Mouse (Mus musculus) lung, embryonic 14.5 days (tissue): ENCODE data around the gene Tmem265. TPM values are rescaled to one million over a fixed set of nuclear protein-coding genes. Genes with fewer than 3 reads are reported as not detected.
A peak's percentile ranks its signal among the peaks of the same experiment; 100 is the strongest.

Experiments used
- ATAC-seq: fragments of 200-750 bp; cut with Nextera tagmentation; 2 replicates; pipeline ENCODE4 v1.8.0; 2017; ENCODE audit warnings: mild to moderate bottlenecking, moderate TSS enrichment, moderate library complexity; ENCODE audit not compliant: insufficient read depth
- DNase-seq: peaks from one replicate; pipeline ENCODE4 v3.0.0-alpha.2; 2015
- H3K27ac ChIP-seq: fragments of 300-500 bp; sonication (generic); 2 replicates; pipeline ENCODE4 v1.5.1; 2014; ENCODE audit warnings: low read depth, mild to moderate bottlenecking, moderate library complexity
- H3K27me3 ChIP-seq: fragments of 300-500 bp; sonication (generic); 2 replicates; pipeline ENCODE4 v1.6.1; 2014; ENCODE audit warnings: low read length, control low read depth; ENCODE audit not compliant: insufficient read depth
- H3K36me3 ChIP-seq: fragments of 300-500 bp; sonication (generic); 2 replicates; pipeline ENCODE4 v1.6.1; 2014; ENCODE audit warnings: control low read depth; ENCODE audit not compliant: insufficient read depth
- H3K4me1 ChIP-seq: fragments of 300-500 bp; sonication (generic); 2 replicates; pipeline ENCODE4 v1.6.1; 2014; ENCODE audit warnings: antibody characterized with exemption, control low read depth; ENCODE audit not compliant: insufficient read depth
- H3K4me2 ChIP-seq: fragments of 300-500 bp; sonication (generic); 2 replicates; pipeline ENCODE4 v1.6.1; 2014; ENCODE audit warnings: mild to moderate bottlenecking
- H3K4me3 ChIP-seq: fragments of 300-500 bp; sonication (generic); 2 replicates; pipeline ENCODE4 v1.5.1; 2014; ENCODE audit warnings: low read depth, low read length
- H3K9ac ChIP-seq: fragments of 300-500 bp; sonication (generic); 2 replicates; pipeline ENCODE4 v1.6.1; 2014
- H3K9me3 ChIP-seq: fragments of 300-500 bp; sonication (generic); 2 replicates; pipeline ENCODE4 v1.6.1; 2016; ENCODE audit warnings: low read depth, low read length, control low read depth
- CTCF ChIP-seq: IDR thresholded peaks from 2 replicates; pipeline ENCODE4 v1.5.1; 2016; ENCODE audit warnings: antibody characterized with exemption, low read depth
- WGBS: fragments of 180-500 bp; shearing (Covaris S2); extraction: QIAGEN DNeasy Blood & Tissue Kit; methylation state at CpG from one replicate; pipeline ENCODE4 v1.1.7; 2014; 5-methylcytosine and 5-hydroxymethylcytosine counted together
- polyA plus RNA-seq: library from polyadenylated mRNA; unstranded; fragments of >200 nt; fragmentation: Nextera tagmentation; extraction: Ambion mirVana; gene quantifications from 2 replicates; pipeline ENCODE4 v1.2.1, GENCODE M21; 2014

The Tmem265 gene
- polyA plus RNA-seq, 1 experiment from 2014 or later: 6.3 TPM

GRCm38 (mm10) chr7:127573503-127574008, 12.4 kb downstream of the Tmem265 start:
- Histone ChIP-seq H3K9ac (peak overlapping the region; percentile 77), H3K4me3 (peak overlapping the region; percentile 71), H3K36me3 (peaks cover 20% of the 10 kb centered on the region), H3K27me3 (no peaks in the 10 kb centered on the region), H3K27ac (no peak overlapping the region), H3K9me3 (no peaks in the 10 kb centered on the region), H3K4me1 (0 out of 2 replicates have a peak, but pooled peaks cover 3% of the 10 kb centered on the region), H3K4me2 (peak overlapping the region; percentile 92)
- WGBS: 1% methylated on average over 15 of the region's 28 CpGs
- DNase-seq (no peak), ATAC-seq (peak; percentile 50)
- no peak for TF ChIP-seq CTCF

- DNase-seq (no peak), ATAC-seq (no peak)
Observed at GRCm38 (mm10) chr7:127574115-127574514, 12.9 kb downstream of the Tmem265 start.

GRCm38 (mm10) chr7:127583260-127583659, 22.1 kb downstream of the Tmem265 start:
- no peak for TF ChIP-seq CTCF
- DNase-seq (no peak), ATAC-seq (no peak)
- Histone ChIP-seq H3K9me3 (no peaks in the 10 kb centered on the region), H3K4me2 (no peak overlapping the region), H3K36me3 (peaks cover 61% of the 10 kb centered on the region), H3K4me3 (no peak overlapping the region), H3K9ac (no peak overlapping the region), H3K4me1 (peaks cover 6% of the 10 kb centered on the region; the same call in 1 of the 2 replicates), H3K27ac (no peak overlapping the region), H3K27me3 (no peaks in the 10 kb centered on the region)
- WGBS: 94% methylated on average over 6 of the region's 6 CpGs

More at GRCm38 (mm10) chr7:127574115-127574514, 12.9 kb downstream of the Tmem265 start:
- Histone ChIP-seq H3K4me3 (peak overlapping the region; percentile 71), H3K27me3 (no peaks in the 10 kb centered on the region), H3K36me3 (peaks cover 17% of the 10 kb centered on the region), H3K4me2 (peak overlapping the region; percentile 92), H3K4me1 (0 out of 2 replicates have a peak, but pooled peaks cover 3% of the 10 kb centered on the region), H3K27ac (no peak overlapping the region), H3K9me3 (no peaks in the 10 kb centered on the region), H3K9ac (peak overlapping the region; percentile 77)
- WGBS: 17% methylated on average over 7 of the region's 7 CpGs
- no peak for TF ChIP-seq CTCF

GRCm38 (mm10) chr7:127585031-127585430, 23.8 kb downstream of the Tmem265 start:
- no peak overlapping the region for H3K27ac ChIP-seq
- no peak for ATAC-seq
- no peaks in the 10 kb centered on the region for H3K27me3 ChIP-seq
- WGBS: 78% methylated on average over 7 of the region's 7 CpGs
- H3K9ac ChIP-seq: no peak overlapping the region
- no peak overlapping the region for H3K4me2 ChIP-seq
- H3K4me3 ChIP-seq: no peak overlapping the region
- DNase-seq: no peak
- H3K4me1 ChIP-seq: peaks cover 10% of the 10 kb centered on the region
- H3K36me3 ChIP-seq: peaks cover 59% of the 10 kb centered on the region
- H3K9me3 ChIP-seq: no peaks in the 10 kb centered on the region
- TF ChIP-seq CTCF: no peak

- H3K36me3 ChIP-seq: peaks cover 60% of the 10 kb centered on the region
- no peak overlapping the region for H3K4me2 ChIP-seq
- no peak for TF ChIP-seq CTCF
- no peak overlapping the region for H3K4me3 ChIP-seq
- 90% methylated on average over 6 of the region's 6 CpGs for WGBS
- ATAC-seq (no peak), DNase-seq (no peak)
- no peaks in the 10 kb centered on the region for H3K9me3 ChIP-seq
- peaks cover 10% of the 10 kb centered on the region for H3K4me1 ChIP-seq
- H3K27me3 ChIP-seq: no peaks in the 10 kb centered on the region
- H3K27ac ChIP-seq: no peak overlapping the region
- H3K9ac ChIP-seq: no peak overlapping the region
Observed at GRCm38 (mm10) chr7:127586149-127586548, 25.0 kb downstream of the Tmem265 start.

- 47% methylated on average over 5 of the region's 5 CpGs for WGBS
- no peak for TF ChIP-seq CTCF
- no peak for DNase-seq
- Histone ChIP-seq H3K9ac (peak overlapping the region; percentile 58), H3K27me3 (no peaks in the 10 kb centered on the region), H3K4me1 (peaks cover 10% of the 10 kb centered on the region), H3K27ac (peak overlapping the region; percentile 77; the same call in 1 of the 2 replicates), H3K4me3 (peak overlapping the region; percentile 84), H3K9me3 (no peaks in the 10 kb centered on the region), H3K36me3 (peaks cover 61% of the 10 kb centered on the region), H3K4me2 (peak overlapping the region; percentile 96)
- no peak for ATAC-seq
Observed at GRCm38 (mm10) chr7:127587196-127587595, 26.0 kb downstream of the Tmem265 start.

GRCm38 (mm10) chr7:127588011-127588871, 27.1 kb downstream of the Tmem265 start, which contains the start of the genes Ccdc189 and Rnf40:
TSS of gene Ccdc189 (minus strand) at chr7:127588595.
TSS of gene Rnf40 (plus strand) at chr7:127588767.
- DNase-seq (peak; percentile 98), ATAC-seq (peak; percentile 98)
- Histone ChIP-seq H3K9ac (peak within 1 kb of the TSS; percentile 80), H3K9me3 (no peaks in the 10 kb centered on the region), H3K4me3 (peak within 1 kb of the TSS; percentile 84), H3K4me2 (peak within 1 kb of the TSS; percentile 96), H3K27me3 (no peaks in the 10 kb centered on the region), H3K27ac (peak within 1 kb of the TSS; percentile 77), H3K4me1 (peaks cover 10% of the 10 kb centered on the region), H3K36me3 (peaks cover 61% of the 10 kb centered on the region)
- under 1% methylated on average over 50 of the region's 50 CpGs for WGBS
- TF ChIP-seq CTCF: no peak
